Mouse (Mus musculus): Measurements from ENCODE around the gene Gm9936.
"Not testable (repeated sequence)": the region's sequence is repeated elsewhere in the genome, so short reads cannot be mapped to it uniquely, and the experiment has no call there.

Gene Gm9936

GRCm38 (mm10) chr5:114858582-114858981 is at the start of gene Gm9936:
Gm9936 (minus strand) TSS chr5:114858682.
- DNase-seq: no peak

GRCm38 (mm10) chr5:114902413-114902812 is 43.9 kb upstream of the Gm9936 start:
- peak; percentile 67 for DNase-seq

- DNase-seq: no peak
Measured at GRCm38 (mm10) chr5:114898857-114899256, 40.4 kb upstream of the Gm9936 start.

- DNase-seq: peak; percentile 59
Measured at GRCm38 (mm10) chr5:114897374-114897793, 38.9 kb upstream of the Gm9936 start.

- DNase-seq: no peak
Measured at GRCm38 (mm10) chr5:114896688-114897373, 38.3 kb upstream of the Gm9936 start, which contains the start of gene Oasl2. Oasl2 (plus strand) TSS chr5:114896936.

GRCm38 (mm10) chr5:114895542-114895941 is 37.1 kb upstream of the Gm9936 start:
- no peak for DNase-seq

- DNase-seq: no peak
Measured at GRCm38 (mm10) chr5:114888995-114889394, 30.5 kb upstream of the Gm9936 start.

GRCm38 (mm10) chr5:114886801-114887200 is 28.3 kb upstream of the Gm9936 start:
- DNase-seq: no peak

GRCm38 (mm10) chr5:114883022-114883421 is 24.5 kb upstream of the Gm9936 start:
- DNase-seq: no peak

GRCm38 (mm10) chr5:114882319-114882718 is 23.8 kb upstream of the Gm9936 start:
- not testable (repeated sequence) for DNase-seq

GRCm38 (mm10) chr5:114879399-114879798 is 20.9 kb upstream of the Gm9936 start:
- no peak for DNase-seq

GRCm38 (mm10) chr5:114877487-114877886 is 19.0 kb upstream of the Gm9936 start:
- no peak for DNase-seq

- DNase-seq: no peak
Measured at GRCm38 (mm10) chr5:114876331-114876730, 17.8 kb upstream of the Gm9936 start.

- peak; percentile 38 for DNase-seq
Measured at GRCm38 (mm10) chr5:114875858-114876257, 17.4 kb upstream of the Gm9936 start.

GRCm38 (mm10) chr5:114865279-114865678 is 6.8 kb upstream of the Gm9936 start:
- no peak for DNase-seq

- no peak for DNase-seq
Measured at GRCm38 (mm10) chr5:114864813-114865212, 6.3 kb upstream of the Gm9936 start.

- DNase-seq: peak; percentile 34
Measured at GRCm38 (mm10) chr5:114861730-114862129, 3.2 kb upstream of the Gm9936 start.

GRCm38 (mm10) chr5:114859253-114859652 is 771 bp upstream of the Gm9936 start:
- DNase-seq: peak; percentile 74

GRCm38 (mm10) chr5:114853364-114853763 is 5.1 kb downstream of the Gm9936 start, which contains the start of gene 4930519G04Rik:
4930519G04Rik (plus strand) TSS chr5:114853664.
- not testable (repeated sequence) for DNase-seq

GRCm38 (mm10) chr5:114851565-114852236 is 6.8 kb downstream of the Gm9936 start:
- no peak for DNase-seq

- not testable (repeated sequence) for DNase-seq
Measured at GRCm38 (mm10) chr5:114844371-114844770, 14.1 kb downstream of the Gm9936 start.

GRCm38 (mm10) chr5:114842674-114843073 is 15.8 kb downstream of the Gm9936 start:
- DNase-seq: no peak

- not testable (repeated sequence) for DNase-seq
Measured at GRCm38 (mm10) chr5:114842155-114842554, 16.3 kb downstream of the Gm9936 start.

- not testable (repeated sequence) for DNase-seq
Measured at GRCm38 (mm10) chr5:114840481-114840880, 18.0 kb downstream of the Gm9936 start.

All from kidney, adult 18-20 months (tissue).